Mouse (Mus musculus) neural tube, embryonic 15.5 days (tissue): ENCODE data around the gene Rab5c. TPM values are rescaled to one million over a fixed set of nuclear protein-coding genes. Genes with fewer than 3 reads are reported as not detected.

ENCODE experiments used
- ATAC-seq: fragments of 200-750 bp; cut with Nextera tagmentation; 2 replicates; pipeline ENCODE4 v1.8.0; 2017; ENCODE audit warnings: mild to moderate bottlenecking, moderate TSS enrichment, moderate library complexity; ENCODE audit not compliant: low FRiP score
- H3K27ac ChIP-seq: fragments of 300-500 bp; sonication (generic); replicated peaks from 2 replicates; pipeline ENCODE4 v1.5.1; 2015; ENCODE audit warnings: mild to moderate bottlenecking, inconsistent platforms
- H3K27me3 ChIP-seq: fragments of 300-500 bp; sonication (generic); replicated peaks from 2 replicates; pipeline ENCODE4 v1.6.1; 2015; ENCODE audit warnings: inconsistent platforms
- H3K36me3 ChIP-seq: fragments of 300-500 bp; sonication (generic); 2 replicates; pipeline ENCODE4 v1.6.1; 2015; ENCODE audit warnings: inconsistent platforms
- H3K4me1 ChIP-seq: fragments of 300-500 bp; sonication (generic); 2 replicates; pipeline ENCODE4 v1.6.1; 2015; ENCODE audit warnings: inconsistent platforms
- H3K4me2 ChIP-seq: fragments of 300-500 bp; sonication (generic); 2 replicates; pipeline ENCODE4 v1.6.1; 2015; ENCODE audit warnings: inconsistent platforms, mild to moderate bottlenecking, moderate library complexity
- H3K4me3 ChIP-seq: fragments of 300-500 bp; sonication (generic); replicated peaks from 2 replicates; pipeline ENCODE4 v1.5.1; 2015; ENCODE audit warnings: mild to moderate bottlenecking, inconsistent platforms
- H3K9ac ChIP-seq: fragments of 300-500 bp; sonication (generic); replicated peaks from 2 replicates; pipeline ENCODE4 v1.6.1; 2015; ENCODE audit warnings: mild to moderate bottlenecking, inconsistent platforms
- H3K9me3 ChIP-seq: fragments of 300-500 bp; sonication (generic); replicated peaks from 2 replicates; pipeline ENCODE4 v1.6.1; 2016; ENCODE audit warnings: inconsistent platforms
- WGBS: fragments of 180-500 bp; shearing (Covaris S2); methylation state at CpG from one replicate; pipeline ENCODE4 v1.1.7; 2015; ENCODE audit warnings: mixed read lengths; 5-methylcytosine and 5-hydroxymethylcytosine counted together
- polyA plus RNA-seq: library from polyadenylated mRNA; unstranded; fragments of >200 nt; fragmentation: Nextera tagmentation; extraction: Ambion mirVana; gene quantifications from 2 replicates; pipeline ENCODE4 v1.2.1, GENCODE M21; 2015

Rab5c gene
- polyA plus RNA-seq, 1 experiment from 2014 or later = 49.8 TPM

DNA sequence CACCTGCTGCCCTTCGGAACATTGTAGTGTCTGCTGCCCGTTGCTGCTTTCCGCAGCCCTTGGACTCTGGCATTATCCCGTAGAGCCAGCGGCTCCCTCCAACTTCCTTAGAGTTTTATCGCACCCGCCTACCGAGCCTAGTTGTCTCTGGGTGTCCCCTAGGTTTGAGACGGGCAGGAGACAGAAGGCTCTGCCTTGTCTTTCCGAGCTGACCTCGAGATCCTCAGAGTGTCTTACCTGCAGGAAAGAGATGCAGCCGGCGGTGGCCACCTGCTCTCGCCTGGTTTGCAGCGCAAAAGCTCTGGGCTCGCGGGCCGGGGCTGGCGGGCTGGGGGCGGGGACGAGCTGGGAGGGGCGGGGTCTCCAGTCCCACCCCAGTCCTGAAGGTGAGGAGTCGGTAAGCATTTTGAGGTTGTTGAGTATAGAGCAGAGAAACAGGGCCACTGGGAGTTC, 45.8 kb downstream of the Rab5c start, which contains the start of gene Zfp385c:
TSS of gene Zfp385c (minus strand) at position 292 of the 453 bp plus-strand sequence.
- WGBS = 1% methylated on average over 23 of the region's 23 CpGs
- peak within 1 kb of the TSS; percentile 57 for H3K4me2 ChIP-seq
- no peak within 1 kb of the TSS for H3K27ac ChIP-seq
- H3K9ac ChIP-seq = peak within 1 kb of the TSS; percentile 30; the same call in 1 of the 2 replicates
- peak within 1 kb of the TSS; percentile 27 for H3K4me3 ChIP-seq
- H3K36me3 ChIP-seq = no peaks in the 10 kb centered on the region
- peaks cover 10% of the 10 kb centered on the region for H3K4me1 ChIP-seq
- peaks cover 32% of the 10 kb centered on the region for H3K27me3 ChIP-seq
- ATAC-seq = no peak
- H3K9me3 ChIP-seq = no peaks in the 10 kb centered on the region

DNA sequence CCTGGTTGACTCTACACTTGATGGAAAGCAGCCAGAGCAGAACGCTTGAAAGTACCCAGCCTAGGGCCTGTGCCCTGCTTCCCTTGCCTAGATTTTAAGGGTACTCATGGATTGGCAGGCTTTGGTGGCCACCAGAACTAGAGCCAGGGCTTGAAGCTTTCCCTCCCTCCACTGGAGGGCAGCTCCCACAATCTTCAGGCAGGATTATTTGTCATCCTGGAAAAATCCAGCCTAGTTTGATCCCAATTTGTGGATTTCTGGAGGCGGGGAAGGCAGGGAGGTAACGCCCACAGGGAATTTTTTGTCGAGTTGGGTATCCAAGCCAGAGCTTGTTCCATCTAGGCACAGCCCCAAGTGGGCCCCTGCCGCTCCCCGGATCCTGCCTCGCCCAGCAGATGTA, 47.6 kb downstream of the Rab5c start:
- H3K36me3 ChIP-seq = no peaks in the 10 kb centered on the region
- 86% methylated on average over 7 of the region's 7 CpGs for WGBS
- no peak for ATAC-seq
- H3K4me3 ChIP-seq = no peak overlapping the region
- H3K27ac ChIP-seq = no peak overlapping the region
- no peak overlapping the region for H3K9ac ChIP-seq
- no peak overlapping the region for H3K4me2 ChIP-seq
- peaks cover 32% of the 10 kb centered on the region for H3K27me3 ChIP-seq
- peaks cover 10% of the 10 kb centered on the region for H3K4me1 ChIP-seq
- H3K9me3 ChIP-seq = no peaks in the 10 kb centered on the region

DNA sequence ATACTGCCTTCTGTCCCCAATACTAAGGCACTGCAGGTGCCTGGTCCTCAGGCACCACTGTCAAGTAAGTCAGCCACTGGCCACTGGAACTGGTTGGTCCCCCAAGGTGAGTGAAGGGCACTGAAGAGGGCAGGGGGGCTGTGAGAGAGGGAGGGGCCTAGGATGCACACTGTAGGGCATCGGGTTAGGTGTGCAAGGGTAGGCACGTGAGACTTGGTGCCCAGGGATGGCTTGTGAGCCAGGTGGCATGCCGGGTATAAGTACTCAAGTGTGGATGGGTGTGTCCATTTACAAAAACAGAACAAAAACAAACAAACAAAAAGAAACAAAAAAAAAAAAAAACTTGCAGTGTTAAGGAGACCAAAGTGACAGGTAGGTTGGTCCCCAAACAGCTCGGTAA, 49.6 kb downstream of the Rab5c start:
- Histone ChIP-seq H3K9me3 (no peaks in the 10 kb centered on the region), H3K4me3 (no peak overlapping the region), H3K27me3 (peaks cover 32% of the 10 kb centered on the region), H3K36me3 (no peaks in the 10 kb centered on the region), H3K4me1 (peaks cover 10% of the 10 kb centered on the region), H3K9ac (no peak overlapping the region), H3K27ac (no peak overlapping the region), H3K4me2 (no peak overlapping the region)
- no peak for ATAC-seq
- WGBS = 81% methylated on average over 4 of the region's 4 CpGs

DNA sequence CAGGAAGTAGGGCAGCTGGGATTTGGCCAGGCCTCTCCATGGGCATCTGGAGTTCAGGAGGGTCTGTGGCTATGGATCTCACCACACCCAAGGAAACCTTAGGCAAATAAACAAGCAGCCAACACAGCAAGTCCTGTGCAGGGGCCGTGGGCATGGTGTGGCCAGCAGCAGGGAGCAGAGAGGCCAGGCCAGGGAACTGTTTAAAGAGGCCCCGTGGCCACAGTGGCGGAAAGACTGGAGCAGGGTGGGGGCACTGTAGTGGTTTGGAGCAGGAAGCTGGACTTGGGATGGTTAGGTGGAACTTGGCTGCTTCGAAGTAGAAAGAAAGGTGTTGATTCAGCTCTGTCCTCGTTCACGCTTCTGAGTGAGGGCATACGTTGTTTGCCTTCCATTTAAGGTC, 50.8 kb downstream of the Rab5c start:
- no peak for ATAC-seq
- Histone ChIP-seq H3K9me3 (no peaks in the 10 kb centered on the region), H3K27ac (no peak overlapping the region), H3K27me3 (peaks cover 23% of the 10 kb centered on the region), H3K4me3 (no peak overlapping the region), H3K9ac (no peak overlapping the region), H3K4me1 (peaks cover 6% of the 10 kb centered on the region), H3K36me3 (no peaks in the 10 kb centered on the region), H3K4me2 (no peak overlapping the region)
- 84% methylated on average over 7 of the region's 7 CpGs for WGBS

DNA sequence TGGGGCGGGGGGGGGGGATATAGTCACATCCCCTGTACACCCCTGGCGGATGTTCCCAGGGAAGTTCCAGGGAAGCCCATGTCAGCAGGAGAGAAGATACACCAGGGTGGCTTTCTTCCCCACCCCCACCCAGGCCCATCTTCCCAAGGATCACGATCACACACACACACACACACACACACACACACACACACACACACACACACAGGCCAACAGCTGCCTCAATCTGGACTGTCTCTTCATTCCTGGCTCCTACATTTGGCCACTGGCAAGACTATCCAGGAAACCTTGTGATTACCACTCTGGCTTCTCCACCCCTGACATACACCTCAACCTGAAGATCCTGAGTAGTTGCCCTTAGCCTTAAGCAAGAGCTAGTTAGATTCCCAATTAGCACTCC, 52.6 kb downstream of the Rab5c start:
- Histone ChIP-seq H3K4me1 (no peaks in the 10 kb centered on the region), H3K36me3 (no peaks in the 10 kb centered on the region), H3K4me3 (no peak overlapping the region), H3K9ac (no peak overlapping the region), H3K4me2 (no peak overlapping the region), H3K9me3 (no peaks in the 10 kb centered on the region), H3K27me3 (0 out of 2 replicates have a peak, but pooled peaks cover 6% of the 10 kb centered on the region), H3K27ac (no peak overlapping the region)
- no peak for ATAC-seq
- 86% methylated on average over 2 of the region's 3 CpGs for WGBS

DNA sequence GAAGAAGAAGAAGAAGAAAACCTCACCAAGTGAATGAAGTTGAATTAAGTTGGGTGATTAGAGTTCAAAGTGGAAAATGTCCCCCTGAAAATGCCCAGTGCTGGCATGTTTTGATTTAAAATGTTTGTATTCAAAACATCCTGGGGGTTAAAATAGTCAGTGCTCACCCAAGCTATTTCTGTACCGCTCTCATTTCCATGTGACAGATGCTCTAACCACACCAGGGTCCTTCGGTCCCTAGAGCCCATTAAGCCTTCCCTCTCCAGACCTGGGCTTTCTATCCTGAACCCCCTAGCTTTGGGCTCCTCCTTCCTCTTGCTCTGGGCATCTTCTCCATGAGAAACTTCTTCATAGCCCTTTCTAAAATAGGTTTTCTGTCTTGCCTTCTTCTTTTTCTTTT, 53.9 kb downstream of the Rab5c start:
- Histone ChIP-seq H3K9me3 (no peaks in the 10 kb centered on the region), H3K4me3 (no peak overlapping the region), H3K4me2 (no peak overlapping the region), H3K9ac (no peak overlapping the region), H3K27ac (no peak overlapping the region), H3K36me3 (no peaks in the 10 kb centered on the region), H3K27me3 (no peaks in the 10 kb centered on the region), H3K4me1 (no peaks in the 10 kb centered on the region)
- no peak for ATAC-seq
- 77% methylated on average over 2 of the region's 2 CpGs for WGBS

DNA sequence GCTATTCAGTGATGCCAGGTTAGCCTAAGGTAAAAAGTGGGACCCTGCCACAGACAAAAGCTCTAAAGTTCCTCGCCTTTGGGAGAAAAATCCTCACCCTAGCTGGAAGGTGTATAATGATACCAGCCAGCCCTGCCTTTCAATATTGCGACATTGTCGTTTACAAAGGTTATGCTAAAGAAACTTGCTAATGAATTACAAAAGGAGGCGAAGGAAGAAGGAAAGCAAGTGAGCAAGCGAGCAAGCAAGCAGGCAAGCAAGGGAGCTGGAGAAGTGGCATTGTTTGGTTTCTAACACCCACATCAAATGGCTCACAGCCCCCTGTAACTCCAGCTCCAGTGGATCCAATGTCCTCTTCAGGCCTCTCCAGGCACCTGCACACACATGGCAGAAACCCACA, 55.5 kb downstream of the Rab5c start:
- H3K9me3 ChIP-seq = no peaks in the 10 kb centered on the region
- WGBS = 76% methylated on average over 5 of the region's 5 CpGs
- no peak overlapping the region for H3K4me2 ChIP-seq
- H3K27ac ChIP-seq = no peak overlapping the region
- no peaks in the 10 kb centered on the region for H3K27me3 ChIP-seq
- ATAC-seq = no peak
- no peak overlapping the region for H3K9ac ChIP-seq
- H3K4me3 ChIP-seq = no peak overlapping the region
- no peaks in the 10 kb centered on the region for H3K4me1 ChIP-seq
- no peaks in the 10 kb centered on the region for H3K36me3 ChIP-seq

DNA sequence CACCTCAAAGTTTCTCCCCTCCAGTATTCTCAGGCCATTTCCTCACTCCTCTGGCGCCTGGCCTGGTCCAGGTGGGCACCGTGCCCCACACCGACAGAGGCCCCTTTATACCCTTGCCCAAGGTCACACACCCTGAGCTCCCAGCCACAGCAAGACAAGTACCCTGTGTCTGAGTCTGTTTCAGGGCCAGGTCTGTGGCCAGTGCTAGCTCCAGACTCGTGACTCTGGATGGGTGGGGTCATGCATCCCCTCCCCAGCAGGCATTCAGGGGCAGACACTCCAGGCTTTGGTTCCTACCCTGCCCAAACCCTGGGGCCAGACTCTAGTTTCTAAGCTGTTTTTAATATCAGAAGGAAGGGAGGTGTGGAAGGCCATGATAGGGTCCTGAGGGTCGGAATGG, 56.2 kb downstream of the Rab5c start:
- WGBS = 76% methylated on average over 5 of the region's 5 CpGs
- Histone ChIP-seq H3K9me3 (no peaks in the 10 kb centered on the region), H3K27ac (no peak overlapping the region), H3K9ac (no peak overlapping the region), H3K4me2 (no peak overlapping the region), H3K4me3 (no peak overlapping the region), H3K4me1 (no peaks in the 10 kb centered on the region), H3K36me3 (no peaks in the 10 kb centered on the region), H3K27me3 (no peaks in the 10 kb centered on the region)
- ATAC-seq = no peak

DNA sequence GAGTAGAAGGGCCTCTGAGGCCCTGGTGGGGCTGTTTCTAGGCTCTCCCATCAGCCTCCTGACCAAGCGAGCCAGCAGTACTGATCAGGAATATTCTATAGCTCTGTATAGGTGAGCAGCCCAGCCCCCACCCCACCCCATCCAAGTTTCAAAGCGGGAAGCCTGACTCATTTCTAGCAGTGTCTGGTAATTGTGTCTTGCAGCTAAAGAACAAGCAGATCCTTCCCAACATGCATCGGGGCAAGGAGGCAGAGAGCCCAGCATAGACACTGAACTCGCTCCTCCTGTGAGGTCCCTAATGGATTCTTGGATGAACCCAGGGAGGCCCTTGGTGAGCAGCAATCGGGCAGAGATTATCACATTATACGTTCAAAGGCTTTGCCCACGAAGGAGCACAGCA, 60.2 kb downstream of the Rab5c start:
- WGBS = 66% methylated on average over 7 of the region's 7 CpGs
- Histone ChIP-seq H3K9ac (no peak overlapping the region), H3K27me3 (no peaks in the 10 kb centered on the region; the same call in 1 of the 2 replicates), H3K27ac (no peak overlapping the region), H3K4me1 (peaks cover 7% of the 10 kb centered on the region), H3K9me3 (no peaks in the 10 kb centered on the region), H3K4me2 (no peak overlapping the region), H3K36me3 (no peaks in the 10 kb centered on the region), H3K4me3 (no peak overlapping the region)
- no peak for ATAC-seq

DNA sequence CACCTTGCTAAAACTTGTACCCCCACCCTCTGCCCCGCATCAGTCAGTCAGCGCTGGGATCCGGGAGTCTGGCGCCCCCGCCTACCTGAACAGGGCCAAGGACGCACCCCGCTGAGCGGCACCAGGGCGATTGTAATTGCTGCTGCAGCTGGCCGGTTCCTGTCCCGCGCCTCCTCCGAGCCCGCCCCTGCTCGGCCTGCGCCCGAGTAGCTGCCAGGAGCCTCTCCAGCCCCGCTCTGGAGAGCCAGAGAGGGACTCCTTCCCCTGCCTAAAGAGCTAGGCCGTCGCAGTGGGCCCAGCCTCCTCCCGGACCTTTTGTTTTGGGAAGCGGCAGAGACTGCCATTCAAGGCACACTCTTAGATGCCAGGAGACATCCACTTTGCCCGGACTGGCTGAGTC, 64.8 kb downstream of the Rab5c start:
- Histone ChIP-seq H3K9ac (no peak overlapping the region; the same call in 1 of the 2 replicates), H3K36me3 (no peaks in the 10 kb centered on the region), H3K9me3 (no peaks in the 10 kb centered on the region), H3K27ac (no peak overlapping the region), H3K4me1 (peaks cover 8% of the 10 kb centered on the region), H3K27me3 (peaks cover 9% of the 10 kb centered on the region), H3K4me3 (no peak overlapping the region), H3K4me2 (peak overlapping the region; percentile 28)
- no peak for ATAC-seq
- 3% methylated on average over 23 of the region's 23 CpGs for WGBS

DNA sequence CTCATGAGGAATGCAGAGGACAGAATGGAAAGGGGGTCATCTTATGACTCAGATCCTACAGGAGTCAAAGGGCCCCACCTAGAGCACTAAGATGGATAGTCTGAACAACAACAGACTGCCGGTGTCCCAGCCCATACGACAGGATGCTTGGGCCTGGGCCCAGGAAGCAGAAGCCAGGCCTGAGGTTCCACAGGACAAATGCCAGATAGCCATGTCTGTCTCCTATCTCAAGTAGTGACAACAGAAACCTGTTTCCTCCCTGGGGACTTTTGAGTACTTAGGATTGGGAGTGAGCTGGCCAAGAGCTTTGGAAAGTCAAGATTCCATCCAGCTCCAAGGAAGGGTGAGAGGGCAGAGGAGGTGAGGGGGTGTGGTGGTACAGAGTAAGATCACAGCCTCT, 66.1 kb downstream of the Rab5c start:
- WGBS = 76% methylated on average over 2 of the region's 2 CpGs
- no peak overlapping the region for H3K9ac ChIP-seq
- no peak overlapping the region for H3K4me2 ChIP-seq
- H3K9me3 ChIP-seq = no peaks in the 10 kb centered on the region
- peaks cover 9% of the 10 kb centered on the region for H3K27me3 ChIP-seq
- H3K27ac ChIP-seq = no peak overlapping the region
- no peak overlapping the region for H3K4me3 ChIP-seq
- H3K36me3 ChIP-seq = no peaks in the 10 kb centered on the region
- no peak for ATAC-seq
- peaks cover 8% of the 10 kb centered on the region for H3K4me1 ChIP-seq

DNA sequence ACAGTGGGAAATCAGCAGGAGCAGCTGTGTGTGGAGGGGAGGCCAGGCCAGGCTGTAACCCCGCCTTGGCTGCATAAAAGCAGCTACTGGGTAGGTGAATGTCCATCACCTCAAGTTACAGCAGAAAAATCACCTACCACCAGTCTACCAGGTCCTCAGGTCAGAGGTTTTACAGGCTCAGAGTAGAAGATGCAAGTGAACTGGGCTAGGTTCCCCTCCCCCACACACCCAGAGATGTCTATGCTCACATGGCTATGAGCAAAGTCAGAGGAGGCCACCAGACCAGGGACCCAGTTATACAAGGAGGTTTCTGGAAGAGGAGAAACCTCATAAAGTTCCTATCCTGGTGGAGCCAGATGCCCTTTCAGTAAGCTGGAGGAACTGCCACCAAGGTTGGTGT, 67.0 kb downstream of the Rab5c start:
- no peaks in the 10 kb centered on the region for H3K9me3 ChIP-seq
- no peak overlapping the region for H3K4me3 ChIP-seq
- peaks cover 9% of the 10 kb centered on the region for H3K27me3 ChIP-seq
- ATAC-seq = no peak
- no peak overlapping the region for H3K4me2 ChIP-seq
- 82% methylated on average over 1 of the region's 1 CpGs for WGBS
- H3K36me3 ChIP-seq = no peaks in the 10 kb centered on the region
- no peak overlapping the region for H3K27ac ChIP-seq
- peaks cover 8% of the 10 kb centered on the region for H3K4me1 ChIP-seq
- H3K9ac ChIP-seq = no peak overlapping the region
